Mouse (Mus musculus): ENCODE results near the gene Rph3a. TPM values are rescaled to one million over a fixed set of nuclear protein-coding genes. Genes with fewer than 3 reads are reported as not detected.
"Not testable (repeated sequence)": the region's sequence is repeated elsewhere in the genome, so short reads cannot be mapped to it uniquely, and the experiment has no call there.

The Rph3a gene
- polyA plus RNA-seq, 1 experiment from 2014 or later, result 4.6 TPM

DNA sequence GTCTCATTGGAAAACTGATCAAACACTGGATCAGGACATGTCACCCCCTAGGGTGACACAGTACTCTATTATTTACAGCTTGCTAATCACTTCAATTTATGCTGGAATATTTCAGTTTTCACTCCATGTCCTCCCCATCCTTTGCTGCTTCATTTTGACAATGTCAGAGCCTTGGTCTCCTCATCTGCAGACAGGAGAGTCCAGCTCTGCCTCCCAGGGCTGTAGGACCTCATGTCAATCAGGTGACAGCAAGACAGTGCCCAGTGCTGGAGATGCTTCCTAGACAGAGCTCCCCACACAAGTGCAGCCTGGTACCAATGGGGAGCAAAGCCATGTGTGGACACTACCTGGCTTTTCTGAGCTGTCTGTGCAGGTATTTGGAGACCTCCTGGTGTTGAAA lies 111.2 kb downstream of the Rph3a start:
- ATAC-seq (ENCODE audit: low FRiP score), result no peak
- Histone ChIP-seq H3K4me2 (no peak overlapping the region), H3K27me3 (no peaks in the 10 kb centered on the region), H3K9ac (no peak overlapping the region), H3K27ac (no peak overlapping the region), H3K36me3 (replicated peaks) (no peaks in the 10 kb centered on the region), H3K4me3 (replicated peaks) (no peak overlapping the region), H3K9me3 (no peaks in the 10 kb centered on the region), H3K4me1 (peaks cover 3% of the 10 kb centered on the region; the same call in 1 of the 2 replicates)

DNA sequence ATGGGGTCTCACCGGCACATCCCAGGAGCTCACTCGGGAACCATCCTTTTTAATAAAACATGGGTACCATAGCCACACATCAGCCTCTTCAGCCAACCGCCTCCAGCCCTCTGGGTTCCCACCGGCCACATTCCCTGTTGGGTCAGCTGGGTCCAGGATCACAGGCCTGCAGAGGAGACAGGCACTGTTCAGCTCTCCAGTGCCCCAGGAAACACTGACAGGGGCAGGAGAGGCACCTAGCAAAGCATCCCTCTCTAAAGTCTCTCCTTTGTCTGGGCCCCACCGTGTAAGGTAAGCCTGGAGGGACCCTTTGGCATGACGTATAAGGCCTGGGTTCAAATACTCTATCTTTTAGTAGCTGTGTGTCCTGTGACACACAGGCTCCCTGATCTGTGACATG lies 111.6 kb downstream of the Rph3a start:
- no peak for ATAC-seq (ENCODE audit: low FRiP score)
- Histone ChIP-seq H3K9me3 (no peaks in the 10 kb centered on the region), H3K27ac (no peak overlapping the region), H3K27me3 (no peaks in the 10 kb centered on the region), H3K4me2 (no peak overlapping the region), H3K36me3 (replicated peaks) (no peaks in the 10 kb centered on the region), H3K4me3 (replicated peaks) (no peak overlapping the region), H3K4me1 (peaks cover 3% of the 10 kb centered on the region; the same call in 1 of the 2 replicates), H3K9ac (no peak overlapping the region)
- WGBS, result 86% methylated on average over 6 of the region's 6 CpGs

DNA sequence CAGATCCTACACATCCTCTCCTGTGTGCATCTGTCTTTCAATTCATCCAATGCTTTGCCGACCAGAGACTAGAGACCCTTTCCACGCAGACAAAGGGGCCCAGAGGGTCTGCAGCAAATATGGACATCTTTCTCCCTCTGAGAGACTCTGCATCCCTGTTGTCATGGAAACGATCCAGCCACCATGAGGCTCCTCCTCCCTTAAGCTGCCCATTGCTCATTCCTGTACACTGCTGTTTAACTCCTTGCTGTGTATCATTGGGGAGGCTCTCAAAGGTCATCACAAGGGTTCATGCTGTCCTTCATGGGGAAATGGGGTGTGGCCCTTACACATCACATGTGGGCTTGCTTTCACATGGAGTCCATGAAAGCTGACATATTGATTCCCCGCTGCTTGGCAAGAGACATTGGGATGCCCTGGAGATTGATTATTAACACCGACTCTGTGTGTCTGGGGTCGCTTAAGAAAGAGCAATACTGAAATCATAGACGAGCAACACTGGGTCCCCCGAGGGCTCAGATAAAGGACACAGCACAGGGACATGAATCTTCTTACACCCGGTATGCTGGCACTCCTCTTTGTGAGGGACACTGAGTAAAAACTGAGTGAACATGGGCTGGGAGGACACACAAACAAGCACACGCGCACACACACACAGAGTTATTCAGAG lies 114.5 kb downstream of the Rph3a start:
- H3K9me3 ChIP-seq, result no peaks in the 10 kb centered on the region
- H3K27me3 ChIP-seq, result no peaks in the 10 kb centered on the region
- H3K4me2 ChIP-seq, result no peak overlapping the region
- no peaks in the 10 kb centered on the region for H3K36me3 ChIP-seq (replicated peaks)
- WGBS, result 86% methylated on average over 11 of the region's 11 CpGs
- peaks cover 3% of the 10 kb centered on the region; the same call in 1 of the 2 replicates for H3K4me1 ChIP-seq
- no peak overlapping the region for H3K27ac ChIP-seq
- no peak overlapping the region for H3K4me3 ChIP-seq (replicated peaks)
- no peak overlapping the region for H3K9ac ChIP-seq
- no peak for ATAC-seq (ENCODE audit: low FRiP score)

DNA sequence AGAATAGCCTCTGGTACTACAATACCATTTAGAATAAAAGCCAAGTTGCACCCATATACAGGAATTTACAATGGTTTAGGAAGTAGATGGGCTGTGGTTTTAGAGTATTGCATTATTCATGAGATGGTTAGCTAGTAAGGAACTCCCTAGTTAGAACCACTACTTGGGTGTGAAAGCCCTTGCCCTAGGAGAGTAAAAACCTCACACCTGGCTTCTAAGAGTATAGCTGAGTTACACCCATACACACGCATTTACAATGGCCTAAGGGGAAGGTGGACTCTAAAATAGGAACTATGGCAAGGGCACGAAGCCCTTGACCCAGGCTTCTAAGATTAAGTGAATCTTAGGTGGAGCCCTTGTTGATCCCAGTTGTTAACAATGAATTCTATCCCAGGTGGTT lies 115.2 kb downstream of the Rph3a start:
- H3K9me3 ChIP-seq; H3K36me3 ChIP-seq (replicated peaks); H3K9ac ChIP-seq; H3K27me3 ChIP-seq; H3K4me3 ChIP-seq (replicated peaks); H3K4me2 ChIP-seq; H3K4me1 ChIP-seq; H3K27ac ChIP-seq; ATAC-seq (ENCODE audit: low FRiP score): not testable (repeated sequence)
- 90% methylated on average over 2 of the region's 2 CpGs for WGBS

DNA sequence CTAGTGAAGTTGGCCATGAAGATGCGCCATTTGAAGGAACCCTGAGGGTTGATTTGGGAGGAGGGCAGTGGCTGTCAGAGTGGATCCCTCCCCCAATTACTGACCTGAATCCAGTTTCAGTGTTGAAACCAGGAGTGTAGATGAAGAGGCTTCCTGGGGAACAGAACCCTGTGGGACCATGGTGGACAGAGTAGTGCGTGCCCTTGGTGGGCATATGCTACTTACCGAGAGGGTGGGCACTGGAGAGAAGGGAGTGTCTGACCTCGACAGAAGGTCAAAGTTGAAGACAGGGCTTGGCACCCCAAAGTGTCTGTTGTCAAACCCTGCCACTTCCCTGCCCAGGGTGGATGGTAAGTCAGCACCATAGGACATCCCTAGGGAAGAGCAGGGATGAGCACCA lies 116.0 kb downstream of the Rph3a start:
- H3K9me3 ChIP-seq; H3K9ac ChIP-seq; H3K27me3 ChIP-seq; H3K4me3 ChIP-seq (replicated peaks); H3K27ac ChIP-seq; H3K36me3 ChIP-seq (replicated peaks); ATAC-seq (ENCODE audit: low FRiP score); H3K4me1 ChIP-seq; H3K4me2 ChIP-seq: not testable (repeated sequence)
- WGBS, result 99% methylated on average over 4 of the region's 4 CpGs

DNA sequence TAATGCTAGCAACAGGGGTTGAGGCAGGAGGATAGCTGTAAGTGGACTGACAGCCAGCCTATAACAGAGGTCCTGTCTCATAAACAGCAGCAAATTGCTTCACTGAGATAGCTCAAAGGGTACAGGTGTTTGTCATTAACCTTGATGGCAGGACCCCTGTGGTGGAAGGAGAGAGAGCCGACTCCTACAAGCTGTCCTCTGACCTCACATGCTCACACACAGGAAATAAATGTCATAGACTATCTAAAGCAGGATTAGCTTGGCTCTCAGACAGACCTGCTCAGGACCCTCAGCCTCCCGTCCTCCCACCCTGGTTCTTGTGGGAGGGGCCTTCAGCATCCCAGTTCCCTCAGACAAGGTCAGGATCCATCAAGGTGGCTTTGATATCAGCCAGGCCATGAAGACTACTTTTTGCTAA lies 117.6 kb downstream of the Rph3a start:
- Histone ChIP-seq H3K4me2 (no peak overlapping the region), H3K4me1 (peaks cover 3% of the 10 kb centered on the region; the same call in 1 of the 2 replicates), H3K9ac (no peak overlapping the region), H3K4me3 (replicated peaks) (no peak overlapping the region), H3K9me3 (no peaks in the 10 kb centered on the region), H3K36me3 (replicated peaks) (no peaks in the 10 kb centered on the region), H3K27ac (no peak overlapping the region), H3K27me3 (no peaks in the 10 kb centered on the region)
- WGBS, result 69% methylated on average over 2 of the region's 2 CpGs
- no peak for ATAC-seq (ENCODE audit: low FRiP score)

DNA sequence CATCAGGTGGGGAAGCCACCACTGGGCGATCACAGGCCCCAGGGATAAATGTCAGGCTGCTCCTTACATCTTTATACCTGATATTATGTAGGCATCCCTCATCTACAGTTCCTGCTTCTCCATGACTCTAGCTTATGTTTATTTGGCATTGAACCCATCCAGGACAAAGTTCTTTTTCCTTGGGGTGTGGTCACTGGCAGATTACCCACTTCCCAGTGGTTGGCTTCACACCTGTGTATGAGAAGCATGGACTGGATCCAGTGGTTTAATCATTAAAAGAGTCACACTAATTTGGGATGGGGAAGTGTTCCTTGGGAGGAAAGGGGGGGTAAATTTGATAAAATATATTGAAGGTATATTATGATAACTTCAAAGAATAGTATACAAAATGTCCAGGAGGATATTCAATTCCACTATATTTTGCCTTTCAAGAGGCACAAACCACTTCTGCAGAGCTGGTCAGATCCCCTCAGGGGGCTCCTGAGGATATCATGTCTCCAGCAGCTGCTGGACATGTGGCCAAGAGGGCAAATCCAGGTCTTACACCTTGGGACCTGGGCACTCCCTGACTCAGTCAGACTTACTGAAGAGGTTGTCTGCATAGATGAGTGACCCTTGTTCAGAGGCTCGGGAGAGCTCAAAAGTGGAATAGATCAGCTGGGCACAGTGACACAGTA lies 118.2 kb downstream of the Rph3a start:
- H3K4me2 ChIP-seq; H3K36me3 ChIP-seq (replicated peaks); H3K27ac ChIP-seq; H3K27me3 ChIP-seq; H3K9me3 ChIP-seq; H3K4me3 ChIP-seq (replicated peaks); H3K4me1 ChIP-seq; H3K9ac ChIP-seq; ATAC-seq (ENCODE audit: low FRiP score): not testable (repeated sequence)
- WGBS, result 84% methylated on average over 2 of the region's 2 CpGs

DNA sequence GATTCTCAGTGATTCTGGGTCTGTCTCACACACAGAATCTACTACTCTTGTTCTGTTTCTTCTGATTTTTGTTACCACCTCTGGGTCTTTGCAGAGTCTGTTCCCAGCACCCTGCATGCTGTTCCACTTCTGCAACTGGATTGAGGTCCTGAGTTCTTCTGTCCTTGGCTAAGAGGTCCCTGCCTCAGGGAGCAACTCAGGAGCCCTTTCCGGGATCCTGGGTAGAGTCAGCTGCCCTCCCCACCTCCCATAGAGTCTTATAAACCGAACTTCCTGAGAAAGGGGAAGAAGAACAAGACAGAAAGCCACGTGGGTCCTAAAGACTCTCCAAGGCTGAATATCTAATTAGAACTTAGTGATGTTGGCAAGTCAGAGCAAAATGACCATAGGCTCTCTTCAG lies 118.9 kb downstream of the Rph3a start:
- H3K4me3 ChIP-seq (replicated peaks), result no peak overlapping the region
- no peaks in the 10 kb centered on the region for H3K27me3 ChIP-seq
- H3K4me1 ChIP-seq, result peaks cover 3% of the 10 kb centered on the region; the same call in 1 of the 2 replicates
- no peaks in the 10 kb centered on the region for H3K36me3 ChIP-seq (replicated peaks)
- no peak overlapping the region for H3K4me2 ChIP-seq
- no peak for ATAC-seq (ENCODE audit: low FRiP score)
- H3K9me3 ChIP-seq, result no peaks in the 10 kb centered on the region
- WGBS, result 62% methylated on average over 3 of the region's 3 CpGs
- H3K9ac ChIP-seq, result no peak overlapping the region
- no peak overlapping the region for H3K27ac ChIP-seq

Other genes starting within 250 kb of the Rph3a start
- 0.09 and 0.12 TPM in 2 replicates for gene Oas3, start 232.4 kb downstream of the Rph3a start, polyA plus RNA-seq (2016; fragmentation: Nextera tagmentation; extraction: Ambion mirVana)
- gene Oas1e, start 214.6 kb downstream of the Rph3a start, polyA plus RNA-seq (2016; fragmentation: Nextera tagmentation; extraction: Ambion mirVana), result 0.10 TPM in 1 of 2 replicates, not detected in the other
- gene Oas1c, start 197.6 kb downstream of the Rph3a start, polyA plus RNA-seq (2016; fragmentation: Nextera tagmentation; extraction: Ambion mirVana), result 0.49 and 0.51 TPM in 2 replicates
- gene Oas1f, start 162.7 kb downstream of the Rph3a start, polyA plus RNA-seq (2016; fragmentation: Nextera tagmentation; extraction: Ambion mirVana), result not detected in 2 replicates
- gene Oas1h, start 148.7 kb downstream of the Rph3a start, polyA plus RNA-seq (2016; fragmentation: Nextera tagmentation; extraction: Ambion mirVana), result not detected in 2 replicates
- gene Oas1g, start 122.5 kb downstream of the Rph3a start, polyA plus RNA-seq (2016; fragmentation: Nextera tagmentation; extraction: Ambion mirVana), result not detected in 2 replicates
- 0.41 and 0.72 TPM in 2 replicates for gene Oas1a, start 102.6 kb downstream of the Rph3a start, polyA plus RNA-seq (2016; fragmentation: Nextera tagmentation; extraction: Ambion mirVana)
- not detected in 2 replicates for gene Oas1d, start 95.6 kb downstream of the Rph3a start, polyA plus RNA-seq (2016; fragmentation: Nextera tagmentation; extraction: Ambion mirVana)
- 26.3 and 26.4 TPM in 2 replicates for gene Ptpn11, start 181.3 kb upstream of the Rph3a start, polyA plus RNA-seq (2016; fragmentation: Nextera tagmentation; extraction: Ambion mirVana)
- 479 and 481 TPM in 2 replicates for gene Rpl6, start 194.4 kb upstream of the Rph3a start, polyA plus RNA-seq (2016; fragmentation: Nextera tagmentation; extraction: Ambion mirVana)
- 13.2 and 13.3 TPM in 2 replicates for gene Hectd4, start 210.1 kb upstream of the Rph3a start, polyA plus RNA-seq (2016; fragmentation: Nextera tagmentation; extraction: Ambion mirVana)

Measured in forebrain, embryonic 12.5 days (tissue).